Mouse (Mus musculus): ENCODE measurements at regions not wholly inside any gene's neighbourhood (a gene's known extent, or its start where the extent isn't known, plus 50 kb on each side); places are given as distances from the start of the nearest gene placed in this dataset.

DNA sequence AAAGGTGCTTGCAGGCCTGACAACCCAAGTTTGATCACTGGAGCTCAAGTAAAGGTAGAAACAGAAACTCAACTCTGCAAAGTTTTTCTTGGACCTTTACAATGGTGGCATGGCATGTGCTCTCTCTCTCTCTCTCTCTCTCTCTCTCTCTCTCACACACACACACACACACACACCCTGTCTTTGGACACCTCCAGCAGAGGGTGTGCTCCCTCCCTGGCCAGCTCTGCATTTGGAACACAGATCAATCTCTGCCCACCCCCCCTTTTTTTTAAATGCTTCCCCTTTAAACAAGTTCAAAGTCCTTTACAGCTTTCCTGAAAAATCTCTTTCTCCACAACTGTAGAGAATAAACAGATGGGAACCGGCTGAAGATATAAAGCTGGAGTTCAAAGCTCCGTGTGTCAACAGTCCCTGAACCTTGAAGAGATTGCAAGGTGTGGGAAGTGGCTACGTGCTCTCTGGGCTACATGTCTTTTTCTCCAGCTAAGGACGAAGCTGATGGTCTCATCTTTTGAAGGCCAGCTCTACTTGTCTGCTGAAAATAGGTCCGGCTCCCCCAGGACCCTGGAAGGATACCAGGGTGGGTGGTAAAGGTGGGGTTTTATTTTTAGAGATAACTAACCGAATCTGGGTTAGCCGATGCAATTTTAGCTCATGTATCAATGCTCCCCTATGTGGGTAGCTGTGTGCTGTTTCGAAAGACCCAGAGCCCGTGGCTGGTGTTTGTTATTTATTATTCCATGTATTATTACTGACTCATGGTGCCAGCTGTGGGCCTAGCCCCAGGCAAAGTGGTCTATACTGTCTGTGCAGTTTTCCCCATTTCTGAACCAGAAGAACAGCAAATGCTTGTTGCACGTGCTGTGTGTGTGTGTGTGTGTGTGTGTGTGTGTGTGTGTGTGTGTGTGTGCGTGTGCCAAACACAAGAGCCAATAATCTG is 65.3 kb downstream of the Rpusd4 start:
- TF ChIP-seq CTCF (IDR thresholded peaks at IDR 0.05; ENCODE audit: low read depth) (0 out of 2 replicates have a peak, but pooled peaks have one; percentile 9), EP300 (IDR thresholded peaks at IDR 0.05; ENCODE audit: low read depth) (no peak)

All from liver, embryonic 14.5 days (tissue).